Mouse (Mus musculus) small intestine, adult 2 months (tissue): ENCODE data around the gene AU040320. TPM values are rescaled to one million over a fixed set of nuclear protein-coding genes. Genes with fewer than 3 reads are reported as not detected.
A peak's percentile ranks its signal among the peaks of the same experiment; 100 is the strongest.

Experiments used
- H3K27ac ChIP-seq: fragments of 200-500 bp; 2 replicates; pipeline ENCODE4 v1.5.1; 2012; ENCODE audit warnings: low read depth, low read length, control low read depth, inconsistent platforms; ENCODE audit not compliant: insufficient read depth
- H3K27me3 ChIP-seq: fragments of 200-500 bp; 2 replicates; pipeline ENCODE4 v1.6.1; 2012; ENCODE audit warnings: mild to moderate bottlenecking, moderate library complexity, low read length, inconsistent platforms; ENCODE audit not compliant: control insufficient read depth, insufficient read depth
- H3K36me3 ChIP-seq: fragments of 200-500 bp; 2 replicates; pipeline ENCODE4 v1.6.1; 2012; ENCODE audit warnings: mild to moderate bottlenecking, low read length, control low read depth, inconsistent platforms; ENCODE audit not compliant: control insufficient read depth, insufficient read depth
- H3K4me1 ChIP-seq: fragments of 200-500 bp; 2 replicates; pipeline ENCODE4 v1.6.1; 2012; ENCODE audit warnings: low read length, inconsistent platforms, mixed read lengths; ENCODE audit not compliant: control insufficient read depth, insufficient read depth, insufficient read length
- H3K4me3 ChIP-seq: fragments of 200-500 bp; 2 replicates; pipeline ENCODE4 v1.5.1; 2012; ENCODE audit warnings: low read depth, mild to moderate bottlenecking, control low read depth, inconsistent platforms, low read length, moderate library complexity
- CTCF ChIP-seq: fragments of 200-500 bp; IDR thresholded peaks from 2 replicates; pipeline ENCODE4 v1.5.1; 2012; ENCODE audit warnings: low read depth, mild to moderate bottlenecking, control low read depth, inconsistent platforms, low read length, moderate library complexity, mixed read lengths; ENCODE audit not compliant: insufficient replicate concordance, insufficient read length; ENCODE audit errors: extremely low read depth
- POLR2A ChIP-seq: fragments of 200-500 bp; IDR thresholded peaks from 2 replicates; pipeline ENCODE4 v1.6.1; 2012; ENCODE audit warnings: low read depth, mild to moderate bottlenecking, control low read depth, inconsistent platforms, low read length, moderate library complexity
- WGBS: fragments of 180-500 bp; shearing (Covaris S2); methylation state at CpG from one replicate; pipeline ENCODE4 v1.1.7; 2018; 5-methylcytosine and 5-hydroxymethylcytosine counted together
- polyA plus RNA-seq: library from polyadenylated mRNA; depleted of rRNA; stranded (reverse); fragments of >200 nt; gene quantifications from 2 replicates; pipeline ENCODE4 v1.2.3, GENCODE M21; 2012

The AU040320 gene
- polyA plus RNA-seq, 1 experiment: 182 TPM

DNA sequence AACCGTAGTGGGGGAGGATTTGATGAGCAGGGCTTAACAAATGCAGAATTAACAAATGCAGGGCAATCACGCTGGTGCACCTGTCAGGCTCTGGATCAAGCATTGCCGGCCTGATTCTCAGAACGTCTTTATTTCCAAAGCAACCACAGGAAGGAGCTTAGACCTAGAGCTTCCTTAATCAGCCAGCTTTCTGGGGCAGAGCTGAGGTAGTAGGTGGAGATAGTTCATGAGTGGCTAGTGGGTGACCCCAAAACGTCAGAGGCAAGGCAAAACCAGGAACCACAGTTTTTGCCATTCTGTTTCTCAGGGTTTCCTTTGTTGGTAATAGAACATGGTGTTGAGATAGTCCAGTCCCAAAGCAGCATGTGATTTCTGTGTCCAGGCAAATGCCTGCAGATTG is 61.5 kb downstream of the AU040320 start:
- no peak overlapping the region for H3K4me3 ChIP-seq
- TF ChIP-seq POLR2A (no peak), CTCF (no peak)
- H3K27ac ChIP-seq: no peak overlapping the region
- H3K4me1 ChIP-seq: no peaks in the 10 kb centered on the region
- 71% methylated on average over 5 of the region's 5 CpGs for WGBS
- no peaks in the 10 kb centered on the region for H3K27me3 ChIP-seq
- H3K36me3 ChIP-seq: peaks cover 56% of the 10 kb centered on the region

DNA sequence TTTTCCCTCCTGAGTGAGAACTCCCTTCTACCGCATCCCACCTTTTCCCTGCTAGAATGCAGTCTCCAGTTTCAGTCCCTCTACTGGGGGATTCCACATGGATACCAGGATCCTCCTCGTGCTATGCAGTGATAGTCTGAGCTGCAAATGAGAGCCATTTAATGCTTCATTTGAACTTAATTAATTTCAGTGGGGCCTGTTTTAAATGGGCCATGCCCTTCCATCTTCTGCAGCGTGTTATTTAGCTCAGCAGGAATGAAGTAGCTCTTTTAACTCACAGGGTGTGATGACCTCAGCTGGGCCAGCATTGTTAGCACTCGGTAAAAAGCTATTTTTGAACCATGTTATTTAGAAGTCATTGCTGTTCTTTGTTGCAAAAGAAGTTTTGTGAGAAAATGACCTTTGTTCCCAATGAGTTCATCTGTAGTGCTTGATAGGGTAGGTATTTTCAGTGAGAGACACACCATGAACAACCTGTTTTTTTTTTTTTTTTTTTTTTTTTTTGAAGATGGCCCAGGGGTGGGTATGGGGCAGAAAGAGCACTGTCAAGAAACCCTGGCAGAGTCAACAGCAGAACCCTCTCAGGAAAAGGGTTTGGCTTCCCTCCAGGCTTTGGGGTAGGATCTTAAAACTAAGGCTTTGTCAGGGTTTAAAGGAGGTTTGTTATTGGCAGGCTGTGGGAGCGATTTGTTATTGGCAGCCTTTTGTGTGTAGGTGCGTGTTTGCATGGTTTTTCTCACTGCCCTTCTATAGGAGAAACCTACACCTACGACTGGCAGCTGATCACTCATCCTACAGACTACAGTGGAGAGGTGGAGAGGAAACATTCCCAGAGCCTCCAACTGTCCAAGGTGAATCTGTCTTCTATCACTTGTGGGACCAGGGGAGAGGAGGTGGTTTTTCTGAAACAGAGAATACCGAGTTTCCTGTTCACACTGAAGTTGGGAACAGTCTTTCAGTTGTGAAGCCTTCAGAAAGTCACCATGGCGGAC is 69.8 kb downstream of the AU040320 start:
- Histone ChIP-seq H3K27ac (no peak overlapping the region), H3K4me1 (no peaks in the 10 kb centered on the region), H3K36me3 (peaks cover 44% of the 10 kb centered on the region), H3K27me3 (no peaks in the 10 kb centered on the region), H3K4me3 (no peak overlapping the region)
- no peak for TF ChIP-seq POLR2A
- no peak for TF ChIP-seq CTCF
- 85% methylated on average over 9 of the region's 9 CpGs for WGBS

DNA sequence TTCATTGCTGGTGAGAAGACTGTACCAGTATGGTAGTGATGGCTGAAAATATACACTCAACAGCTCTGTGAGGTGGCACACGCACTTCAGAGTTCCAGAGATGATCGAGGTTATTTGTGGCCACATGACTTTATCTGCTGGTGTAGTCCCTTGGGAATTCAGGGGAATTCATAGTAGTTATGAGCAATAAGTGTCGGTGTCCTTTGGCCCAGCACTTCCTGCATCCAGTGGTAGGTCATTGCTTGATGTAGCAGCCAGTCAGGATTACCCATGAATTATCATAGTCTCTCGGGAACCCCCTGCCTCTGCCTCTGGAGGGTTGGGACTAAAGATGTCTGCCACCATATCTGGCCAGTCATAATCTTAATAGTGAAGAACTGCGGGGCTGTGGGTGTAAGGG is 70.6 kb downstream of the AU040320 start:
- WGBS: 89% methylated on average over 5 of the region's 5 CpGs
- H3K36me3 ChIP-seq: peaks cover 44% of the 10 kb centered on the region
- TF ChIP-seq POLR2A: no peak
- TF ChIP-seq CTCF: no peak
- no peaks in the 10 kb centered on the region for H3K27me3 ChIP-seq
- no peaks in the 10 kb centered on the region for H3K4me1 ChIP-seq
- no peak overlapping the region for H3K4me3 ChIP-seq
- no peak overlapping the region for H3K27ac ChIP-seq

DNA sequence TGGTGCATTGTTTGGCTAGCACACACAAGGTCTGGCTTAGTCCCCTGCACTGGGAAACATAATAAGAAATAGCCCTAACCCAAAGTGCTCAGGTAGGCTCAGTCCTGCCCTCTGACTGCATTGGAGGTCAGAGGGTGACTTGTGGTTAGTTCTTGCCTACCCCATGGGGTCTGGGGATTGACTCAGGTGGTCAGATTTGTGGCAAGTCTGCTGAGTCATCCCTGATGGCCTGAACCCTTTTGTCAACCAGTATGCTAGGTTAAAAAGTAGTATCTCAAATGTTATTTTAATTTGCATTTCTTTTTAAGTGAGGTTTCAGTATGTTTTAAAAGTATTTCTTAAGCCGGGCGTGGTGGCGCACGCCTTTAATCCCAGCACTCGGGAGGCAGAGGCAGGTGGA is 77.8 kb downstream of the AU040320 start:
- no peaks in the 10 kb centered on the region for H3K27me3 ChIP-seq
- no peak overlapping the region for H3K4me3 ChIP-seq
- peaks cover 65% of the 10 kb centered on the region for H3K36me3 ChIP-seq
- TF ChIP-seq POLR2A (no peak), CTCF (no peak)
- no peaks in the 10 kb centered on the region for H3K4me1 ChIP-seq
- no peak overlapping the region for H3K27ac ChIP-seq
- WGBS: 99% methylated on average over 5 of the region's 5 CpGs

DNA sequence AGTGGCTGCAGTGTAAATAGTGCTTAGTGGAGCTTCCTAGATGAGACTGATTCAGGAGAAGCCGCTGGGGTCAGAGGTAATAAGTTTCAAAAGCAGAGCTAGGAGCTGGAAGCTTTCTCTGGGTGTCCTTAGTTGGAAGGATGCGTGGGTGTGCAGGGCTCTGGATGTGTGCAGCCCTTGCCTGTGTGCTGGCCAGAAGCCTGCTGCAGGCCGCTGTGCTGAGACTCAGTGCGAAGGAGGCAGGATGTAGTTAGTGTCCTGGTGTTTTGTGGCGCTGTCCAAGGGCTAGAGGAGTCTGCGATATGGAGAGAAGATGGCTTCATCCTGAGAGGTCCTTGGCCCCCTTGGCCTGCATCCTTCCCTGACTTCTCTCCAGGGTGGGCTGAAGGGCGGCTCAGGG is 85.5 kb downstream of the AU040320 start:
- Histone ChIP-seq H3K27me3 (no peaks in the 10 kb centered on the region), H3K27ac (no peak overlapping the region), H3K4me1 (no peaks in the 10 kb centered on the region), H3K4me3 (no peak overlapping the region), H3K36me3 (peaks cover 86% of the 10 kb centered on the region)
- no peak for TF ChIP-seq POLR2A
- TF ChIP-seq CTCF: no peak
- WGBS: 86% methylated on average over 7 of the region's 7 CpGs

DNA sequence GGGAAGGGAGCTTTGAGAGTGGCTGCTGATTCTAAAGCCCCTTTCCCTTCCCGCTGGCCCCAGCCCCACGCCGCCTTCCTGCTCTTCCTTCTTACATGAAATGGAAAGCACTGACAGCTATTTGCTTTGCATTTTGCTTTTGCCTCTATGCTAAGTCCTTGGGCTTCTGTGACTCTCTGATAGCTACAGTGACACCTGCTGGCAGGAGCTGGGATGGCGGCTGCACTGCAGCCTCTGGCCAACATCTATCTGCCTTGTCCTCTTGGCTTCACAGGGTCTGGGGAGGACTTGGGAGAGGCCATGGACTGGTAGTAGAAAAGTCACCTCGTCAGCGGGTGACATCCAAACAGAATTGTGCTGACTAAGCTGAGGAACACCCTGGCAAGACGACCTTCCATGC is 86.5 kb downstream of the AU040320 start:
- WGBS: 31% methylated on average over 7 of the region's 7 CpGs
- no peaks in the 10 kb centered on the region for H3K27me3 ChIP-seq
- peaks cover 85% of the 10 kb centered on the region for H3K36me3 ChIP-seq

GRCm38 (mm10) chr4:126840996-126841560 is 87.7 kb downstream of the AU040320 start:
- Histone ChIP-seq H3K4me1 (no peaks in the 10 kb centered on the region), H3K36me3 (peaks cover 79% of the 10 kb centered on the region), H3K27me3 (no peaks in the 10 kb centered on the region), H3K4me3 (no peak overlapping the region), H3K27ac (no peak overlapping the region)
- WGBS: 97% methylated on average over 15 of the region's 15 CpGs
- TF ChIP-seq POLR2A (no peak), CTCF (no peak)

More for the DNA sequence above, 86.5 kb downstream of the AU040320 start:
- Histone ChIP-seq H3K27ac (no peak overlapping the region), H3K4me1 (no peaks in the 10 kb centered on the region), H3K4me3 (no peak overlapping the region)
- TF ChIP-seq POLR2A (no peak), CTCF (peak; percentile 85; the same call in 1 of the 2 replicates)

GRCm38 (mm10) chr4:126842911-126843310 is 89.6 kb downstream of the AU040320 start:
- Histone ChIP-seq H3K27me3 (no peaks in the 10 kb centered on the region), H3K4me1 (no peaks in the 10 kb centered on the region), H3K27ac (no peak overlapping the region), H3K4me3 (no peak overlapping the region), H3K36me3 (peaks cover 81% of the 10 kb centered on the region)
- WGBS: 75% methylated on average over 3 of the region's 3 CpGs
- TF ChIP-seq CTCF (no peak), POLR2A (no peak)
